Mouse (Mus musculus) 3134 (cell line): Measurements from ENCODE around the gene Mob4.
"Not testable (repeated sequence)": the region's sequence is repeated elsewhere in the genome, so short reads cannot be mapped to it uniquely, and the experiment has no call there.

Source experiments
- DNase-seq: peaks from one replicate; pipeline ENCODE4 v3.0.0-alpha.2; 2011; ENCODE audit warnings: low spot score; ENCODE audit not compliant: insufficient read length; ENCODE audit errors: extremely low read depth

Mob4 gene

GRCm38 (mm10) chr1:55130943-55131401 is at the start of gene Mob4:
Gene Mob4, plus strand, starts transcription at chr1:55131231.
- peak; percentile 91 for DNase-seq

GRCm38 (mm10) chr1:55082106-55082505 is 48.9 kb upstream of the Mob4 start:
- DNase-seq, result no peak

- peak; percentile 29 for DNase-seq
These were observed 45.2 kb upstream of the Mob4 start for GRCm38 (mm10) chr1:55085781-55086366.

GRCm38 (mm10) chr1:55086868-55087400 is 44.1 kb upstream of the Mob4 start:
- DNase-seq, result no peak

- DNase-seq, result no peak
These were observed 43.6 kb upstream of the Mob4 start for GRCm38 (mm10) chr1:55087401-55087904.

GRCm38 (mm10) chr1:55087932-55088610 is 43.0 kb upstream of the Mob4 start, which contains the start of the genes Hspe1 and Hspd1:
Gene Hspe1, plus strand, starts transcription at chr1:55088132.
Gene Hspd1, minus strand, starts transcription at chr1:55088243.
- peak; percentile 99 for DNase-seq

GRCm38 (mm10) chr1:55088611-55089497 is 42.2 kb upstream of the Mob4 start:
- DNase-seq, result no peak

GRCm38 (mm10) chr1:55089498-55090064 is 41.5 kb upstream of the Mob4 start:
- DNase-seq, result no peak

GRCm38 (mm10) chr1:55092056-55092455 is 39.0 kb upstream of the Mob4 start:
- DNase-seq, result no peak

- no peak for DNase-seq
These were observed 38.6 kb upstream of the Mob4 start for GRCm38 (mm10) chr1:55092469-55092868.

- no peak for DNase-seq
These were observed 24.0 kb upstream of the Mob4 start for GRCm38 (mm10) chr1:55106919-55107585.

GRCm38 (mm10) chr1:55107644-55108043 is 23.4 kb upstream of the Mob4 start:
- DNase-seq, result no peak

- DNase-seq, result no peak
These were observed 22.6 kb upstream of the Mob4 start for GRCm38 (mm10) chr1:55108473-55108872.

- DNase-seq, result no peak
These were observed 21.8 kb upstream of the Mob4 start for GRCm38 (mm10) chr1:55109066-55109766.

GRCm38 (mm10) chr1:55123046-55123445 is 8.0 kb upstream of the Mob4 start:
- DNase-seq, result no peak

GRCm38 (mm10) chr1:55123561-55123960 is 7.5 kb upstream of the Mob4 start:
- DNase-seq, result no peak

- DNase-seq, result not testable (repeated sequence)
These were observed 6.9 kb upstream of the Mob4 start for GRCm38 (mm10) chr1:55124136-55124535.

- no peak for DNase-seq
These were observed 1.3 kb upstream of the Mob4 start for GRCm38 (mm10) chr1:55129716-55130115.

- no peak for DNase-seq
These were observed 678 bp upstream of the Mob4 start for GRCm38 (mm10) chr1:55130190-55130916.
